Mouse (Mus musculus) 3134 (cell line): ENCODE data around the gene Ptpn6.
"Not testable (repeated sequence)": the region's sequence is repeated elsewhere in the genome, so short reads cannot be mapped to it uniquely, and the experiment has no call there.

Experiments used
- DNase-seq: peaks from one replicate; pipeline ENCODE4 v3.0.0-alpha.2; 2011; ENCODE audit warnings: low spot score; ENCODE audit not compliant: insufficient read length; ENCODE audit errors: extremely low read depth

The Ptpn6 gene

GRCm38 (mm10) chr6:124702784-124703103 is 35.8 kb downstream of the Ptpn6 start:
- no peak for DNase-seq

GRCm38 (mm10) chr6:124702102-124702783 is 36.3 kb downstream of the Ptpn6 start:
- no peak for DNase-seq

GRCm38 (mm10) chr6:124701338-124701737 is 37.2 kb downstream of the Ptpn6 start:
- no peak for DNase-seq

GRCm38 (mm10) chr6:124699962-124700610 is 38.4 kb downstream of the Ptpn6 start:
- peak; percentile 83 for DNase-seq

- no peak for DNase-seq
These were observed 39.1 kb downstream of the Ptpn6 start for GRCm38 (mm10) chr6:124699366-124699765.

- no peak for DNase-seq
These were observed 39.8 kb downstream of the Ptpn6 start for GRCm38 (mm10) chr6:124698751-124699150.

GRCm38 (mm10) chr6:124696441-124697150 is 41.9 kb downstream of the Ptpn6 start:
- DNase-seq = no peak

GRCm38 (mm10) chr6:124694166-124694955 is 44.2 kb downstream of the Ptpn6 start:
- no peak for DNase-seq

- DNase-seq = no peak
These were observed 45.1 kb downstream of the Ptpn6 start for GRCm38 (mm10) chr6:124693243-124693981.

- DNase-seq = no peak
These were observed 48.0 kb downstream of the Ptpn6 start for GRCm38 (mm10) chr6:124690517-124690916.

- peak; percentile 31 for DNase-seq
These were observed 49.5 kb downstream of the Ptpn6 start for GRCm38 (mm10) chr6:124689011-124689410.

GRCm38 (mm10) chr6:124688151-124688758 is 50.3 kb downstream of the Ptpn6 start:
- DNase-seq = no peak

- not testable (repeated sequence) for DNase-seq
These were observed 51.9 kb downstream of the Ptpn6 start for GRCm38 (mm10) chr6:124686644-124687043.

GRCm38 (mm10) chr6:124685606-124686386 is 52.7 kb downstream of the Ptpn6 start:
- no peak for DNase-seq

GRCm38 (mm10) chr6:124683591-124684417 is 54.7 kb downstream of the Ptpn6 start:
- peak; percentile 36 for DNase-seq

GRCm38 (mm10) chr6:124682291-124682690 is 56.2 kb downstream of the Ptpn6 start:
- DNase-seq = not testable (repeated sequence)

GRCm38 (mm10) chr6:124679486-124679885 is 59.0 kb downstream of the Ptpn6 start:
- no peak for DNase-seq

GRCm38 (mm10) chr6:124678769-124679168 is 59.7 kb downstream of the Ptpn6 start:
- no peak for DNase-seq
